Mouse (Mus musculus): ENCODE data around the gene 4933430I17Rik.

DNA sequence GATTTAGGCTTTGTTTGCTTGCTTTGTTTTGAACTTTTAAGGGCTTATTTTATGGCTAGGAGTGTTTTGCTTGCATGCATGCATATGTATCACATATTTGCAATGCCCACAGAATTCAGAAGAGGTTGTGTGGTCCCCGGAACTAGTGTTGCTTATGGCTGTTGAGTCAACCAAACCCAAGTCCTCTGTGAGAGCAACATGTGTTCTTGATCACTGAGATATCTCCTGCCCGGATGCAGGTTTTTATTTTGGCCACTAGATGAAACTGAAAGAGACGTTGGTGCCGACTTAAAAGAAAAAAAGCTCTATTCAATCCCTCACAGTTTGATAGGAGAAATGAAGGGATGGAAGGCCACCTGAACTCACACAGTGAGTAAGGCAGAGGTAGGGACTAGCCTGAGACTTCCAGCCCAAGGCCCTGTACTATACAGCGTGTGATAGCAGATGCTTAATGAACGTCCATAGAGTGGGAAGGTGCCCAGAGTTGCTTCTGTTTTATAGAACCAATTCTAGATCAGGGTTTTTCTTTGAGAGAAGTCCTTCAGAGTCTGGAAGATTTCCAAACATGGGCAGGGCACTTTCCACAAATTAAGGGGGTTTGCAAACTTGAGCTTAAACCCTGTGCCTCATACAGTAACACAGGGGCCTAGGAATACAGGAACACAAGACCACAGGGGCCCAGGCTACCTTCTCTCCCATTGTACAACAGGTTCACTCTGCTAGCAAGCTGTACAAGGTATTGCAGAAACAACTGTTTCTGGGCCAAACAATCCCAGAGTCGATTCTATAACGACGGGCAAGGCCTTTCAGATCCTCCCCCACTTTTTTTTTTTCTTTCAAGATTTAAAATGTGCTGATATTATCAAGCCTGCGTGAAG, 7.4 kb upstream of the 4933430I17Rik start:
- TF ChIP-seq CTCF (IDR thresholded peaks at IDR 0.05; ENCODE audit: low read depth, low read length) (no peak), POLR2A (IDR thresholded peaks at IDR 0.05; ENCODE audit: insufficient read depth, low read length) (no peak)
